Mouse (Mus musculus) c-Kit-positive CD71-negative TER-119-negative erythroid progenitor cells, embryonic 14.5 days (primary cell): ENCODE results near the gene Lsm4.

Experiments used
- DNase-seq: peaks from one replicate; pipeline ENCODE4 v3.0.0-alpha.2; 2013; ENCODE audit warnings: low read depth

Lsm4 gene

DNA sequence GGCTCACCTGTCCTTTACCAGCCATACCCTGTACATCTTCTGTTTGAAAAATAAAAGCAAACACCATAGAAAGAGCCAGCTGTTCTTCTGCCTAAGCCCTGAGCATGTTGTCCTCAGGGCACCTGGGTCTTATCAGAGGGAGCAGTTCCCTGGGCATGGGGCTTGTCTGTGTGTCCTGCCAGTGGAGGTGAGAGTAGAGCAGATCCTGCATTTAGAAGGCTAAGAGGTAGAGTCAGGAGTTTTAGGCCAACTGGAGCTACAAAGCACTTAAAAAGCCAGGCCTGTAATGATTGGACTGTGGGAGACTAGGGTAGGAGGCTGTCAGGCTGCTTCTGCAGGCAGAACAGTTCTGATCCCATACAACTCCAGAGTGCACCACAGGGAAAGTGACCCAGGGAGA is 5.6 kb downstream of the Lsm4 start:
- DNase-seq: no peak

DNA sequence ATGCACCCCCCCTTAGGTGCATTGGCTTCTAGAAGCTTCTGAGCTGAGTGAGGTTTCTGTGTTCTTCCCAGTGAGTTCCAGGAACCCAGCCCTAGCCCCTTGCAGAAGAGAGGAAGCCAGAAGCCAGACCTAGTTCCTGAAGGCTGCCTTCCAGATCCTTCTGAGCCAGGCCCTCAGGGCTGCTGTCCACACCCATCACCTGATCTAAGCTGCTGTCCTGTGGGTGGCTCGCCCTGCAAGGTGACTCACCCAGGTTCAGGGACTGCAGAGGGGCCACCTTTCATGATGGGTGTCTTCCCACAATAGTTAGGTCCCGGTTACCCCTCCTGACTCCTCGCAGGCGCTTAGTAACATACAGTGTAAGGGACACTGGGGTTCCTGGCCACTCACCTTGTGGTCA is 6.4 kb downstream of the Lsm4 start:
- DNase-seq: no peak

DNA sequence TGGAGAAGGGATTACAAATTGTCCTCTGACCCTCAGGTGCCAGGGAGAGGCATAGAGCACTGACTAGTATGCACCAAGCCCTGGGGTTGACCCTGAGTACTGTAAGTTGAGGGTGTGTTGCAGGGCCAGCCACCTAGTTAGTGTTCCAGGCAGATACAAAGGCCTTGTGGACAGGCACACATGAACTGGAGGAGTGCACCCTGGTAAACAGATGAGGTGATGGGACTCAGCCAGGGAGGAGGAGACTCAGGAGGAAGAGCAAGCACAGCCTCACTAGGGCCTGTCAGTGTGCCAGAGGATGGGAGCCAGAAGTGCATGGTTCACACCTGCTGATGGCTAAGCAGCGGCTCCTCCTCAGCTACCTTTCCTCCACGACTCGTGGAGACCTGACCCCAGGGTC is 7.0 kb downstream of the Lsm4 start:
- DNase-seq: no peak

DNA sequence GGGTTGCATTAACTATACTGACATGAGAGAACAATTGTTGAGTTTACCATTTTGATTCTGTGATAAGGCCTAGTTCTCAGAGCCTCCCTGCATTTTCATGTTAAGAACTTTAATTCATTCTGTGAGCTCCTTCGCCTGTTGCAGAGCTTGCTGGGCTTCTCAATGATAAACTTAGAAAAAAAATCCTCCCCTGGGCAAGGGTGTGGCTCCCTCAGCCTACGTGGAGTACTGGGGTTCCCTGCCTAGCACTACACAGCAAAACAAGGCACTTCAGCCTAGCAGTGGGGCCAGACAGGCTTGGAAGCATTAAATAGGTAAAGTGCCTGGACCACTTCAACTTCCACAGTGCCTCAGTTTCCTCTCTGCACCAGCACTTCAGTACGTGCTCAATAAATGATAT is 8.4 kb downstream of the Lsm4 start:
- DNase-seq: no peak

DNA sequence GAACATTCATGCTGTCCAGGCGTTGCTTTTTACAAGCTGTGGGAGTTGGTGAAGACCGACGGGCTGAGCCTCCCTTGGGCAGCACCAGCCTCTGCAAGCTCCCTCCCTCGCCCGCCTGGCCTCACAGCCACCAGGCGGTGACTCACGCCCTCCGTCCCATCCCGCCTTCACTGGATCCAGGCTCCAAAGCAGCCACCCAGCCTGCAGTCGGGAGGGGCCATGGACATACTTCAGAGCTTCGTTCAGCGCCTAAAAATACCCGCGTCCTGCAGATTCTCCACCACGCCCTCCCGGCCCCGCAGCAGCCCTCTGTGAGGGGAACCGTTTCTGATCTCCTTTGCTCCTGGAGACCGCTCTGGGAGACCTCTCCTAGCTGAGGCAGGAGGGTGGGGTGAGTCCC is 9.1 kb downstream of the Lsm4 start:
- DNase-seq: no peak

DNA sequence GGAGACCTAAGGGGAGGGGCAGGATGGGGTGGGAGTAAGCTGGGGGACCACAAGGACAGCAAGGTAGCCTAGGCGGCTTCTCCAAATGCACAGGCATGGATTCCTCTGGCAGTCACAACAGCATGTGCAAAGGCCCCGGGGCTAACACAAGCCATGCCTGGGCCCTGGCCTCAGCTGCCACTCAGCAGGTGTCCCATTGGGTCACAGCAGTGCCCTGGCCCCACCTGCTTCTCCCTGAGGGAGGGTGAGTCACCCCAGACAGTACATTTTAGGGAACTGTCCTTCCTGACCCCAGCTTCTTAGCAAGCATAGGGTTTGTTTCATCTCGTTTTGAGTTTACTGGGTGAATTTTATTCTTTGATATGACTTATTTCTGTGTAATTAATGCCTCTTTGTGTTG is 9.6 kb downstream of the Lsm4 start:
- DNase-seq: no peak

DNA sequence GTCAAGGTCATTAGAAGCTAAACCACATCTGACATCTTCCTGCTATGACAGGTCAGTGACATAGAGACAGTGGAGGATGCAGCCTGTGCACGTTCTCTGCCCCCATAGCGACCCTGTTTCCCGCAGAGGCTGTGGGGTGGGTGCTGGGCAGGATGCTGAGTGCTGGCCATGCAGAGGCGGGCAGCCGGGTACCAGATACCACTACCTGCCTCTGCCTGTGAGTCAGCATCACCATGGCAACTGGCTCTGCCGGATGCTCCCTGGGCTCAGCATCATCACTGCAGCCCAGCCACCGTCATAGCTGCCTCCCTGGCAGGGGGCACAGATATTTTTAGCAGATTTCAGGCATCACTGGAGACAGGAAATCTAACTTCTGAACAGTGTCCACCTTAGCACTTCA is 11.2 kb downstream of the Lsm4 start:
- DNase-seq: no peak

DNA sequence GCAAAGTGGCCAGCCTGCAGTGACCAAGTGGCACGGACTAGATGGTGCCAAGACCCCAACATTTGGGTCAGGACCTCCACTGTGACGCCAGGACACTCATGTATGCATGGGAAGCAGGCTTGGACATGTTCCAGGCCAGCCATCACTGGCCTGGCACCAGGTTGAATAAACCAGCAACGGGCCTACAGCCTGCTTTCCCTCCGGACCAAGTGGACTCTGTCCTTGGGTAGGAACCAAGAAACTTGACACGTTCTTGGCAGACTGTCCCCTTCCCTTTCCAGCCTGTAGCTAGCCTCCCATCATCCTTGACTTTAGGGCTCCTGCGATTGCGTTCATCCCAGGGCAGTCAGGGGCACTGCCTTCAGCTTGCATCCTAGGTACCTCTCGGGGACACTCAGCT is 14.5 kb downstream of the Lsm4 start:
- DNase-seq: no peak

DNA sequence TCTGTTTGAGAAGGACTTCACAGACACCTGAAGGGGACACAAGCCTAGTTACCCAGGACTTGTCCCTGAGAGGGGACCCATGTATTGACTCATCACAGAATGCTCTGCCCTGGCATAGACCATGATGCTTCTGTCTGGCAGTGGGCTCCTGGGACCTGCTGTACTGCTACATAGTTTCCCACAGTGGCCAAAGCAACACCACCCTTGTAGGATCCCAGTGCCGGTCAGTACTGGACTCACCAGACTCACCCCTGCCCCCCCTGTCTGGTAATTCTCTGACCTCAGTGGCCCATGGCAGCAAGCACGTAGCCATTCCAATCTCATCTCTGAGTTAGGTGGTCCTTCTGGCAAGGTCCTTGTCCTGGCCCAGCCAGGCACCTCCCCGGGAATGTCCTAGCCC is 15.1 kb downstream of the Lsm4 start:
- no peak for DNase-seq

DNA sequence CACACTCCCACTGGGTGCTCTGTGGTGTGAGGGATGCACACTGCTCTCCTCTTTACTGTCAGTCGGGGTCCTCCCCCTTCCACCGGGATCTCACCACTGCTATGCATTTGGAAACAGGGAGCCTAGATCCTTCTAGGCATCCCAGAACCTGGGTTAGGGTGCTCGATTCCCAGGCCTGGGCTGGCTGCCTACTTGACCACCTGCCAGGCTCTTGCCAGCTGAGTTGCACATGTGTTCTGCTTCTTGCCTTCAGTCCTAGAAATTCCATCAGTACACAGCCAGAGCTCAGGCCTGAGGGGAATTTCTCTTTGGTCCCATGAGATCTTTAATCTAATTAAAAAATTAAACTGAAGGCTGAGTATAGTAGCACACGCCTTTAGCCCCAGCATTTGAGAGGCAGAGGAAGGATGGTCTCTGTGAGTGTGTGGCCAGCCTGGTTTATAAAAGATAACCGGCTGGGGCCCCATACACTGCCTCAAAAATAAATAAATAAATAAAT is 16.9 kb downstream of the Lsm4 start:
- no peak for DNase-seq

DNA sequence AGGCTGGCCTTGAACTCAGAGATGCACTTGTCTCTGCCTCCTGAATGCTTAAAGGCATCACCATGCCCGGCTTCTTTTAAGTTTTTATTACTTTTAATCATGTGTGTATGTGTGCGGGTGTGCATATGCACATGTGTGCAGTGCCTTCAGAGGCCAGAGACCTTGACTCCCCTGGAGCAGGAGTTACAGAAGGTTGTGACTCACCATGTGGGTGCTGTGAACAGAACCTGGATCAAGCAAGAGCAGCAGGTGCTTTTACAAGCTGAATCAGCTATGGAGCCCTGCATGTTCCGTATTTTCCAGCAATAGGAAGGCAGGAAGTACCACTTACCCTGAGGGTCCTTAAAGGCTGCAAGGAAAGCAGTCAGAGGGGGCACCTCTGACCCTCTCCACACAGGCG is 18.2 kb downstream of the Lsm4 start:
- no peak for DNase-seq

DNA sequence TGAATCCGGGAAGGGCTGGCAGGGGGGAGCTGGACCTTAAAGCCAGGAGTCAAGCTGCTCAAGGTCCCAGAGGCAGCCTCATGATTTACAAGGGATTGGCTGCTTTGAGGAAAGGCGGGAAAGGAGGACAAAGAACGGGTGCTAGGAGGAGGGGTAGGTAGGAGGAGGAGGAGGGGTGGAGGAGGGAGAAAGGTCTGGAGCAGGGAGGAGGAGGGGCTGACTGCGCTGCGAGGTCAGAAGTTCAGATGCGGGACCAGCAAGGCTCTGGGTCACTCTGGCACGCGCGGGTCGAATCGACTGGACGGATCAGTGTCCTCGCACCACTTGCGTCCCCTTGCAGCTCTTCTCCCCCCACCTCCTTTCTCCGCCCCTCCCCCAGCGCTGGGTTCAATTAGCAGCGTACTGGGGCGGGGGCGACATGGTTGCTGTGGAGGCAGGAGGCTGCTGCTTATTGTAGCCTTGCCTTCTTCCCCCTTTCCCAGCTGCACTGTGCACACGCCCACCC is 18.7 kb downstream of the Lsm4 start:
- no peak for DNase-seq

DNA sequence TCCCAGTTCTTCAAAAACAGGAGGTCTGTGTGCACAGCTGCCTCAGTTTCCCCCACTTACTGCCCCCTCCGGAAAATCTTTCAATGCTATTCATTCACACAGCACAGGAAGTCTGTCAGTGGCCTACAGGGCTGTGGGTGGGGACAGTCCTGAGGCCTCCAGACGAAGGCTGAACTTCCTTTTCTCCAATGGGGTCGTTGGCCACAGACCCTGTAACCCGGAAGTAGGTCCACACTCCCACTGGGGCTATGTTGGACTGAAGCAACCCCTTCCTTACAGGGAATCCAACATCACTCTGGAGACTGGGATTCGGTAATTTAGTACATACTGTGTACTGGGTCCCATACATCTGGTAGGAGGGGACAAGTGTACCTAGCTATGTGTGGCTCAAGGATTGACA is 20.6 kb downstream of the Lsm4 start:
- no peak for DNase-seq

DNA sequence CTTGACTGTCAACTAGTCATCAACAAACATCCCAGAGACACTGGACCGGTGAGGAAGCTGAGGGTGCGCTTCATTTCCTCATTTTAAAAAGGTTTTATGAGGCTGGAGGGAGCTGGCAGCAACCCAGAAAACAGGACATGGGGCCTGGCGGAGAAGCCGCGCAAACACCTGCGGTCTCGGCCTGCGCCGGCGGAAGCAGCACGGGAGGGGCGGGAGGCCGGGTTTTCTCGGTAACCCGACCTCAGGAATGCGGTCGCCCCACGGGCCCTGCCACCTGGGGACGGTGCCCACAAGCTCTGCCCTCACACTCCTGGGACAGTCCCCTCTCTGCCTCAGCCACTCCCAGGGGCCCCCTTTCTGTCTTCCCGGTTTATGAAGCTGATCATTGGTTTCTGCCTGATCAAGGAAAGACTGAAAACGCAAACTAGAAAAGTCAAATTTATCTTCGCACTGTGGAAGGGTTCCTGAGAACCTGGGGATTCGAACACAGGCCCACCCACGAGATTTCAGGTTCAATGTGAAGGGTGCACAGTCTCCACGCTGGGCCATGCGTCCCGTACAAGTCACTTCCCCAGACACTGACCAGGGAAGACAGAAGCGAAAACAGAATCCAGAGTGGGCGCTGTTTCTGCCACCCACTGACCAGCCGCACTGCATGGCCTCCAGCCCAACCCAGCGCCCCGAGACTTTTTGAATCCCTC is 22.4 kb downstream of the Lsm4 start:
- no peak for DNase-seq

DNA sequence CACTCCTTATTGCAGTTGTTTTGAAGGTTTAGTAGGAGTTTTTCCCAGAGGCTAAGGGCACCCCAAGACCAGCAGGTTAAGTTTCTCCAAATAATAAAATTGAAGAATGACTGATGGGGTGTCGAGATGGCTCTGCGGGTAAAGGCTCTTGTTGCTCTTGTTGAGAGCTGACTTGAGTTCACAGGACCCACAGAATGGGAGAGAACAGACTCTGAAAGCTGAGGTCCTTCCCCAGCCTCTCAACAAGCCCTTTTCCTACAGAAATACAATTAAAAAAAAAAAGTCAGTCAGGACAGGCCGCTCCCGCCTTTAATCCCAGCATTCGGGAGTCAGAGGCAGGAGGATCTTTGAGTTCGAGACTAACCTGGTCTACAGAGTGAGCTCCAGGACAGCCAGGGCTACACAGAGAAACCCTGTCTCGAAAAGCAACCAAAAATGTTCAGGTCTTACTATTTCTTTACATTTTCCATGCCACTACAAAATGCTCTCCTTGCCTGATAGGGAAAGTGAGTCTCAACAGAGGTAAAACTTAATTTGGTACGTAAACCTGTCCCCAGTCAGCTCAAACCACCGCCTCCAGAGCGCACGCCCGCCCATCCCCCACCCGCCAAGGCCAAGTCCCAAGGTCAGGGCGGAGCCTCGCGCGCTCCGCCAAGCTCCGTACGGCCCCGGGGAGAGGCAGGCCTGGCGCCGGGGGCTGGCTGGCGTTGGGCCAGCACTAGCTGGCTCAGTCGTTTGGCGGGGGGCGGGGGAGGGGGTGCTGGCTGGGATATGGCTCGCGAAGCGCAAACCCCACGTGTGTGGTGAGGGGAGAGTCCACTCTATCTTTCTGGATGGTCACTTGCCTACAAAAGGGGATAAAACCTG is 23.2 kb downstream of the Lsm4 start:
- DNase-seq: no peak

DNA sequence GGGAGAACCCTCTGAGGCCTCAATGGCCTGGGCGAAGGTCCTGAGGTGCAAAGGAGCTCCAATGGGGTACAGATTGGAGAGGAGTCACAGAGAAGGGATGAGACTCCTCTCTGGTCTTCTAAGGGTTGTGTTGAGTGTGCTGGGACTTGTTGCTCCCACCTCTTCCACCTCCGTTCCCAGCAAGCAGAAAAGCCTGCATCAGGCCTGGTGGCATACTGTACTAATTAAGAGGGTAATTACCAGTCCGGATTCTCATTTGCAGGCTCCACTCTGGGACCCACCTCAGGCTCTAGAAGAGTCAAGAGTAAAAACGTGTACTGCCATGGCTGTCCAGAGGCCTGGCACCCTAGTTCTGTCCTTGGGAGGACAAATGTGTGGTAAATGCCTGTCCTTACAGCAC is 23.9 kb downstream of the Lsm4 start:
- no peak for DNase-seq

DNA sequence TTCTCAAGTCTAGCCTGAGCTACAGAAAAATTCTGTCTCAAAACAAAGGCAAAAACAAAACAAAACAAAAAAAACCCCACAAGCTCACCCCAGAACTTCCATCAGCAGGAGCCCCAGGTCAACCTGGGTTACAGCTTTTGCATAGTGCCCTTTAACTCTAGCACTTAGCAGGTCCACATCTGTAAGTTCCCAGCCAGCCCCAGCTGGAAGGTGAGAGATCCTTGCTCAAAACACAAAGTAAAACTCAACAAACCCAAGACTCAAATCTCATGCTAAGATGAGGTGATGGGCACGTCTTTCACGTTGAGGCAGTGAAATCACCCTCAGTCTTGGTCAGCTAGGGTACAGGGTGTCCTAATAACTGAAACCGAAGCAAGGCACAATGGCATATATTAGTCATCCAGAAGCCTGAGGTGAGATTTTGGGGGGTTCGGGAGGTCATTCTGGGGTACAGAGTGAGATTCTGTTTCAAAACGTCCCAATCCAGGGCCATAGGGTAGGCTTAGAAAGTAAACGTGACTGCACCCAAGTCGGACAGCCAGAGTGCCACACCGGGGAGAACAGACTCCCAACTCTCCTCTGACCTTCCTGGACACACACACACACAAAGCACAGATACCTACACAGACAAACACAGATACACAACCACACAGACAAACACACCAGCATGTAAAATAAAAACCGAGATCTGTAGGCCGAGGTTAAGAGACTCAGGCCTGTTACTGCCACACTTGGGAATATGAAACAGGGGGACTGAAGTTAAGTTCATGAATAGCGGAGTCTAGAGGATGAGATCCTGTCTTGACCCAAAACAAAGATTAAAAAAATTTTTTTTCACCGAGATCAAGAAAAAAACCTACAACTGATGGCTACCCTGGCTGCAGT is 24.6 kb downstream of the Lsm4 start:
- DNase-seq: no peak

DNA sequence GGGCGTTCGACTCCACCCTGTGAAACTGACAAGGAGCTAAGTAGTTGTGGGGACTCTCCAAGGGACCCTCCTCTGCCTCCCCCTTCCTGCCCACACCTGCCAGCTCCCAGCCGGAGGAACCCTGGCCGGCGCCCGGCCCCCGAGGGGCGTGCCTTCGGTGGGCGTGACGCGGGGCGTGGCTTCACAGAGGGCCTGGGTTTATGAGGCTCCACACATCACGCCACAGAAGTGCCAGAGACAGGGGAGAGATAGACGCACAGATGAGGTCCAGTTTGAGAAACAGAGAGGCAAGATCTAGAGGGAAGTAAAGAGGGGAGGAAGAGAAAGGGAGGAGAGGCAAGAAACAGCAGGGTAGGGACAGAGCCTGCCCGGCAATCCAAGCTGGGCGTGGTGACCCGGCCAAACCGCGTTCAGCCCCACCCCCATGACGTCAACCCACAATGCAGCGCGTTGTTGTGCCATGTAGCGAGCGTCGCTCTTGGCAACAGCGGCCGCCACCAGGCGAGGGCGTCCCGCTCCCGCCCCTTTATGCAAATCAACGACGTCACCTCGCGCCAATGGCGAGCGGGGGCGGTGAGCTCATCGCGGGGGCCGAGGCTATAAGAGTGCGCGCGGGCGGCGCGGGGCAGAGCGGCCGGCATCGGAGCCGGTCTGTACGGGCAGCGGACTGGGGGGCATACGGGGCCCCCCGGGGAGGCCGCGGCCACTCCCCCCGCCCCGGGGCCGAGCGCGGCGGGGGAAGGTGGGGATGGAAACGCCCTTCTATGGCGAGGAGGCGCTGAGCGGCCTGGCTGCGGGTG is 25.5 kb downstream of the Lsm4 start, which contains the start of gene Jund:
Jund (plus strand) TSS at position 640 of the 800 bp plus-strand sequence.
- DNase-seq: peak; percentile 99

DNA sequence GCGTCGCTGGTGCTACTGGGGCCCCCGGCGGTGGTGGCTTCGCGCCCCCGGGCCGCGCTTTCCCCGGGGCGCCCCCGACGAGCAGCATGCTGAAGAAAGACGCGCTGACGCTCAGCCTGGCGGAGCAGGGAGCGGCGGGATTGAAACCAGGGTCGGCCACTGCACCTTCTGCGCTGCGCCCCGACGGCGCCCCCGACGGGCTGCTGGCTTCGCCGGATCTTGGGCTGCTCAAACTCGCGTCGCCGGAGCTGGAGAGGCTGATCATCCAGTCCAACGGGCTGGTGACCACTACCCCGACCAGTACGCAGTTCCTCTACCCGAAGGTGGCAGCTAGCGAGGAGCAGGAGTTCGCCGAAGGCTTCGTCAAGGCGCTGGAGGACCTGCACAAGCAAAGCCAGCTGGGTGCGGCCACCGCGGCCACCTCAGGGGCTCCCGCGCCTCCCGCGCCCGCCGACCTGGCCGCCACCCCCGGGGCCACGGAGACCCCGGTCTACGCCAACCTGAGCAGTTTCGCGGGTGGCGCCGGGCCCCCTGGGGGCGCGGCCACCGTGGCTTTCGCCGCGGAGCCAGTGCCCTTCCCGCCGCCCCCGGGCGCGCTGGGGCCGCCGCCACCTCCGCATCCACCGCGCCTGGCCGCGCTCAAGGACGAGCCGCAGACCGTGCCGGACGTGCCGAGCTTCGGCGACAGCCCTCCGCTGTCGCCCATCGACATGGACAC is 26.2 kb downstream of the Lsm4 start:
- no peak for DNase-seq

DNA sequence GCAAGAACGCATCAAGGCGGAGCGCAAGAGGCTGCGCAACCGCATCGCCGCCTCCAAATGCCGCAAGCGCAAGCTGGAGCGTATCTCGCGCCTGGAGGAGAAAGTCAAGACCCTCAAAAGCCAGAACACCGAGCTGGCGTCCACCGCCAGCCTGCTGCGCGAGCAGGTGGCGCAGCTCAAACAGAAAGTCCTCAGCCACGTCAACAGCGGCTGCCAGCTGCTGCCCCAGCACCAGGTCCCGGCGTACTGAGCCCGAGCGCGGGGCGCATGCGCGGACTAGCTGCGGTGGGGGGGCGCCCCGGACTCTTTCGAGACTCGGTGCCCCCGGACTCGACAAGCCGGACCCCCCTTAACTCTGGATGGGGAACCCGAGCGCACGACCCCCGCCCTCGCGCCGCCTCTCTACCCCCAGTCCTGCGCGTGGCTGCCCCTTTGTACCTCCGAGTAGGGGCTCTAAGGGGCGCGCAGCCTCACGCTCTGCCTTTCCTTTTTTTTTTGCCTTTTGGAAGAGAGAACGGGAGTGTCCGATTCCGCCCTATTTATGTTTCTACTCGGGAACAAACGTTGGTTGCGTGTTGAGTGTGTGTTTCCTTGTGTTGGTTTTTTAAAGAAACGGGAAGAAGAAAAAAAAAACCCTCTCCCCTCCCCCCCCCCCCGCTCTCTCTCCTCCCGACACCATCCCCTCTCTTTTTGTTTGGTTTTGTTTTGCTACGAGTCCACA is 26.9 kb downstream of the Lsm4 start:
- DNase-seq: no peak
